Mouse (Mus musculus) liver, postnatal 0 days (tissue): ENCODE results near the gene Lrig1.

ENCODE experiments used
- CTCF ChIP-seq: sonication (generic); IDR thresholded peaks from 2 replicates; pipeline ENCODE4 v1.5.1; 2016; ENCODE audit warnings: antibody characterized with exemption, low read depth
- EP300 ChIP-seq: IDR thresholded peaks from 2 replicates; pipeline ENCODE4 v1.6.1; 2016; ENCODE audit warnings: antibody characterized with exemption, low read depth, mild to moderate bottlenecking

DNA sequence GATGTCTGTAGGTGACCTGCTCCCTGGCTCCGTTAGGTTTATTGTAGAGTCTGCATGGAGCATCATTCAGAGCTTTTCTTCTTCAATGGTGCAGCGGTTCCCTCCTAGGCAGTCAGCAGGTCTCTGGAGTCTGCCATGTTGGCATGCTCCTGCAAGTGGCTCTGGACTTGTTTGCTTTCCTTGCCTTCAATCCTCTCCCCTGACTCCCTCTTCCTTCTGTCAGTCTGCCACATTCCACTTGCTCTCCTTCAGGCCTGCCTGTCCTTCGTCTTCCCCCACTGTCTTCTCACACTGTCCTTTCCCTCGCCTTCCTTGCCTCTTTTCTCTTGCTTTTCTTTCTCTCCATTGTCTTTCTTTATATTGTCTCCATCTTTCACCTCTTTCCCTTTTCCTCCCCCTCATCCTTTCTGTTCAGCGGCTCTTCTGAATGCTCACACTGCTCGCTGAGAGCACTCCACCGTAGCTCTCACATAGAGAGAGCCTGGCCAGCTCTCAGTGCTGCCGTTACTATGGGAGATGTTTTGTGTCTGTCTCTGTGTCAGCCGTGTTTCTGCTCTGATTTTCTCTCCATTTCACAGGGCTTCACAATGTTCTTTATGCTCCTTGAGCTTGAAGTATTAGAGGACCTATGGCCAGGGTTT, 124.3 kb downstream of the Lrig1 start:
- TF ChIP-seq CTCF (no peak), EP300 (no peak)
